Mouse (Mus musculus) mouse embryonic stem cell (cell line): ENCODE measurements around the gene Trpm1.

Experiments
- in situ Hi-C, 2 experiments: fragments of 300-500 bp; cut with MboI; formaldehyde crosslinking; loops; 1 replicate in 1 of 2; 3 replicates in 1 of 2; pipeline ENCODE4 v1.14.3; 2019 to 2020; ENCODE audit warnings: low sequenced_read_pairs in 2 of 2, low pct_unique_long_range_greater_than_20kb in 1 of 2, mixed read lengths in 1 of 2; ENCODE audit not compliant: unreplicated experiment in 1 of 2

The Trpm1 gene

DNA sequence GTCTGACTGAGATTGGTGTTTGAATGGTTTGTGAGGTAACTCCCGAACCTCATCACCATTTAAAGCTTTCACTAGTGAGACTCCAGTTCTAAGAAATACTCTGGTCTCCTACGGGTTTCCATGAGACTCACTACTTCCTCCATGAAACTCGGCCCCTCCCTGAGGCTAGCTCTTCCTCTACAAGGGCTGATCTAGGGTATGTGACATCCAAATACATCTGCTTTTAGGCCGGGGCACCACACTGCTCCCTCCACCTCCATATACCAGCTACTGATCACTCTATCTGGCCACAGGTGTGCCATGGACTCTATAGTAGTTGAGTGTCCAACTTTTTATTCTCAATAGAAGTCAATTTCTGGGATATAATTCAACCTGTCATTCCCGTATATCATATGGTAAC lies 69.6 kb downstream of the Trpm1 start:
- in situ Hi-C loops = no loop called here

DNA sequence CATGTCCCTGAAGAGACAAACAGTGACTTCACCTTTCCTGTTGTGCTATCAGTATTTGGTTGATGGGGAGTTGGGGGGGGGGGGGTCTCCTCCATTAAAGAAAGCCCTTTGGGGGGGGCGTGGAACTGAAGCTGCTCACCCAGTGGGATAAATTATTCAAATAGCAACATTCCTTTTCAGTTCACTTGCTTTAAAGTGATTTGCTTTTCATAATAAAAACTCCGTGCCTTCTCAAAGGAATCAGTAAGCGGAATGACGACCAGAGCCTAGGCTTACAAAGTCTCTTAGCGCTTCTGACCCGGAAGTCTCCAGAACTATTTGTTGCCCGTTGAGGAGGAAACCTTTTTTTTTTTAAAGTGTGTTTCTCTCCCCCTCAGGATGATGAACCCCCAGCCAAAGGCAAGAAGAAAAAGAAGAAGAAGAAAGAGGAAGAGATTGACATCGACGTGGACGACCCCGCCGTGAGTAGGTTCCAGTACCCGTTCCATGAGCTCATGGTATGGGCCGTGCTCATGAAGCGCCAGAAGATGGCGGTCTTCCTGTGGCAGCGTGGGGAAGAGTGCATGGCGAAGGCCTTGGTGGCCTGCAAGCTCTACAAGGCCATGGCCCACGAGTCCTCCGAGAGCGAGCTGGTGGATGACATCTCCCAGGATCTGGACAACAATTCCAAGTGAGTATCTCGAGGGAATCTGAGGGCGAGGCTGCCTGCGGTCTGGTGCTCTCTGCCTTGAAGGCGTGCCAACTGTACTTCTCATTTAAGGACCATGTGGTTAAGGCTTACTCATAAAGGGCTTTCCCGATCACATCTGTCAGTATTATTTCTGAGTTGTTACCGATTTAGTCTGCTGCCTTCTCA lies 72.9 kb downstream of the Trpm1 start:
- in situ Hi-C loops = no loop called here

DNA sequence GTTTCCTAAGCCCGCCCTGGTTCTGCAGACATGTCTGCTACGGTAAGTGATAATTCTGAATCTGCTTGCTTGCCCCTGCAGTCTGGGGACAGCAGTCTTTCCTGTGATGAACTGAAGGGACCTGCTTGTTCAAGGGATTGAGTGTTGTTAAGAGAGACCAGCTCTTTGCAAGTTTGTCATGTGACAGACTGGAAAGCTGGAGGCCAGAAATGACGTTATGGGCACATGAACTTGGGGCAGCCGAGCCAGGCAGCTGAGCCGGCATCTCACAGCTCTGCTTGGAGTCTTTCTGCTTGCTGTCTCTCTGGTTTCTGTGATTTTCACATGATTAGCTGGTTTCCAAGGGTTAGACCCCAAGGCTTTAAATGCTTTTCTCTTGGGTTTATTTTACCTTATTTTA lies 74.0 kb downstream of the Trpm1 start:
- in situ Hi-C loops = no loop called here

DNA sequence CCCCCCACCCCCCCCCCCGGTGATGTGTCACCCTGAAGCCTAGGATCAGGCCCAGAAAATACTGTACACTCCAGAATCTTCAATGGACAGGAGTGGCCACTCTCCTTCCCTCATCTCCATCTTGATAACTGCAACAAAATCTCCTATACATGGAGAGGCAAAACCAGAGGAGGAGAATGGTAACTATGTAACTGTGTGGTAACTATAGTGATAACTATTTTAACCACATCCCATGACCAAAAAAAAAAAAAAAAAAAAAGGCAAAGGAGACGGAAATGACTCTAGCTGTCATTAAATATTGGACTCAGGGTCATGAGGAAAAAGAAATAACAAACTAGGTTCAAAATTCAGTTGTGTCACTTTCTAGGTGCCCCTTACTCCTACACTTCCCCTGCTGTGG lies 74.7 kb downstream of the Trpm1 start:
- in situ Hi-C loops = no loop called here

DNA sequence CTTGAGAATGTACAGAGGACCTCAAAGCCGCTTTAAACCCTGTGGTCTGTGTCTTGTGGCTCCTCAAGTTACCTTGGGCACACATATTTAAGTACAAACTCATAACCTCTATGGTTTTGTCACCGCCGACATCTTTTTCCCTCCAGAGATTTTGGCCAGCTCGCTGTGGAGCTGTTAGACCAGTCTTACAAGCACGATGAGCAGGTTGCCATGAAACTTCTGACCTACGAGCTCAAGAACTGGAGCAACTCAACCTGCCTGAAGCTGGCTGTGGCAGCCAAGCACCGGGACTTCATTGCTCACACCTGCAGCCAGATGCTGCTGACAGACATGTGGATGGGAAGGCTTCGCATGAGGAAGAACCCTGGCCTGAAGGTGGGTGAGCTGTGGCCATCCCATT lies 76.3 kb downstream of the Trpm1 start:
- in situ Hi-C loops = no loop called here

DNA sequence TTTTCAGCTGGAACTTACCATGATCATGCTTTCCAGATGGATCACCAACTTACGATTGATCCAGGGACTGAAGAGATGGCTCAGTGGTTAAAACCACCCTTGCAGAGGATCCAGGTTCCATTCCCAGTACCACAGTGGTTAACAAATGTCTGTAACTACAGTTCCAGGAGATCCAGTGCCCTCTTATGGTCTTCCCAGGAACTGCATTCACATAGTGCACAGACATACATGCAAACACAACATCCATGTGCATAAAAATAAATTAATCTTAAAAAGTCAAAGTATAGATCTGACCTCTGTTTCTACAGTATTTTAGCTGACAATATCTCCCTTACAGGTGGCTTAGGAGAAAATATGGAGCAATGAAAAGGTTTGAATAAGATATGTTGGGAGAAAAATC lies 77.4 kb downstream of the Trpm1 start:
- in situ Hi-C loops = no loop called here

DNA sequence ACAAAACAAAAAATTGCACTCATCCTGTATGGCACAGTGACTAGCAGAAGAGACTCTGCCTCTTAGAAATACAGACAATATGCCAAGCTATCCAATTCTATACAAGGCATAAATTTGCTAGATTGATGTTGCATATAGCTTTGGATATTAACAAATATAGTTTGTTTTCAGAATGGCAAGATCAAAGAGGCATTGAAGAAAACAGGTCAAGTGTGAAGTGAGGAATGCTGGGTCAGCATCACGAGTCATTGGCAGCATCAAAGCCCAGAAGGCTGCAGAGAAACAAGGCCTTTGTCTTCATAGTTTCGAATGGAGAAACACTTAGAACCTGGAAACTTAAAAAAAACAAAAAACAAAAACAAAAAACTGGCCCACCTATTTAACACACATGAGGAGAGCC lies 78.4 kb downstream of the Trpm1 start:
- in situ Hi-C loops = no loop called here

DNA sequence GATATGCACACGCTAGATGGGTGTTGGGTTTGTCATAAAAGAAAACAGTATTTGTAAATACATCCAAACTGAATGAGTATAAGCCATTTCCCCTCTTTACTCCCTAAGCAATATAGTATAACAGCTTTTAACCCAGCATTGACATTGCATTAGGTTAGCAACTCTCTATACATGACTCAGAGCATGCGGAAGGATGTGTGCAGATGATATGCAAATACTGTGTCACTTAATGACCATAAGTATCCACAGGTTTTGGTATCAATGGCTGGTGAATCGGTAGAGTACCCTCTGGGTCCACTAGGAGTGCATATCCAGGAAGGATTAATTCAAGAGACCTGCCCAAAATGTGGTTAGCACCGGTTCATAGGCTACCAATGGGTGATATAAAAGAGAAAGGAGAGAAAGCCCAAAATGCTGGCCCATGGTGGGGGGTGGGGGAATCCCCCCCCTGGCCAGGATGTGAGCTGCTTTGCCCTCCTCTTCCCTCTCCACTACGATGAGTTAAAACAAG lies 80.7 kb downstream of the Trpm1 start:
- in situ Hi-C loops = no loop called here

DNA sequence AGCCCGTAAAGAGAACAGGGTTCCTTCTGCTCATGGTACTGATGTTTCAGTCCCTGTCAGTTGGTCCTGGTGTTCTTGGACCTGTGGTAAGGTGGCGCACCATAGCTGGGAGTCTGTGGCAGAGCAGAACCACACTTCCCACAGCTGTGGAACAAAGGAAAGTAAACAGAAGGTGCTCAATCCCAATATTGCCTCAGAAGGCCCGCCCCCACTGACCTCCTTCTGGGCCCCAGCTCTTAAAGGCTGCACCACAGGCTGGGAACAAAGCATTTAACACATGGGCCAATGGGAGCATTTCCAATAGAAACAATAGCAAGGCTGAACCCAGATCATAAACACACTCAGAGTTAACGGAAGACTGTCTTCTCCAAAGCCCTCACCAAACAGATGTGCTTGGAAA lies 82.9 kb downstream of the Trpm1 start:
- in situ Hi-C loops = no loop called here

DNA sequence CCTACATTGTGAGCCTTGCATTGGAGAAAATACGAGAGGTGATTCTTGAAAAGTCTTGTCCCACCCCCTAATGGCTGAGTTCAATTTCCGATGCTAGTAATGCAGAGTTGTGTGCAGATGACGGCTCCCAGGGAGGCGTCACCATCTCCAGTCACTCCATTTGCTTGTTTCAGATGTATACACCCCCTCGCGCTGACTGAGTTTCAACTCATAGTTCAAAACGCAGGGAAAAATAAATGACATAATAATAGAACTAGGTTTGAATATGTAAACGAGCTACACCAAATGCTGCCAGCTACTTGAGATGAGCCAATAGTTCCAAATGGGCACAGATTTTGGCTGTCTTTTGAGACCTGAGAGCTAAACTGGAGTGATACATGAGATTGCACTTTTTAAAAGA lies 84.1 kb downstream of the Trpm1 start:
- in situ Hi-C loops = no loop called here

DNA sequence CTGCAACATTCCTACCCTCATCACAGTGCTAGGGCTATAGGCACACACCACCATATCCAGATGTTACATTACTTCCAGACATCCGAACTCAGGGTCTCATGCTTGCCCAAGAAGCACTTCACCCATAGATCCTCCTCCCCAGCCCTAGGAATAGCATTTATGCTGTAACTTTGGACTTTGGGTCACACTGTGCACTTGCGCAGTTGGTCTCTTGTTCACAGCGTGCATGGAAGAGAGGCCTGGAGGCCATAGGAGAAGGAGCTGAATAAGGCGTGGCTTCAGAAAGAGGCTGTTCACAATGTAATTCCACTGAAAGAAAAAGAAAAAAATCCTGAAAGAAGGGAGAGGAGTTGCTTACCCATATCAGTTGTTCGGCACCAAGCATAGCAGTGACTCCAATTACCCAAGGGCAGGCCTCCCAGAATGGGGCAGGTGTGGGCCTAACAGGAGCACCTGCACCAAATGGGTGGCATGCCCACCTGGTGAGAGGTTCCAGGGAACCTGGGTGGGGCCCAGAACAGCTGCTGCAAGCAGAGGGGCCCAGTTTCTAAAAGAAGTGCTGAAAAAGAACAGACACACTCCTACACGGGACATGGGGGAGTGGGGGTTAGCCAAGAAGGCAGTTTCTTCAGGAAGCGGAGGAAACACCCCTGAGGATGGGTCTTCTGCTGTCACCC lies 84.9 kb downstream of the Trpm1 start:
- in situ Hi-C loops = no loop called here

DNA sequence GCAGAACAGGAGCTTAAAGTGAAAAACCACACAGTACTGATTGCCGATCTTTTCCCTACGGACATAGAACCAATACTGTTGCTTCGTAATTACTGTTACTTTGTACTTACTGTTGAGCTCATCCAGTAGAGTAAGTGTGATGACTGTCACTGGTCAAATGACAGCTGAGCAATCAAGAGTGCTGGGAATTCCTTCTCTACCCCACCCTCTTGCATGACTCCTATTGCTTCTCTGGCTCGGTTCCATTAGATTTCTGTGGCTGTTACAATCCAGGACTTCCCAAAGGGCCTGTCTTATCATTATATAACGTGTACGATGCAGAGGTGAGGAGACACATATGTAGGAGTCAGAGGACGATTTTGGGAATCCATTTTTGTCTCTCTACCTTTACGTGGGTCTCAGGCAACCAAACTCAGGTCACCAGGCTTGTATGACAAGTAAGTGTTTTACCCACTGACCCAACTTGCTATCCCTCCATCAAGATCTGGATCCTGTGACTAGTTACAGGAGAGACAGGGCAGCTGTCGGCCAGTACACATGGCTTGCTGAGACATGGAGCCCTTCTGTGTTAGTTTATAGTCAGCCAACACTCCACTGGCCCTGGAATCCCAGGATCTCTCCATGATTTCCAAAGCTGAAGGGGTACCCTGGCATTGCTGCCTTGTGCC lies 85.6 kb downstream of the Trpm1 start:
- in situ Hi-C loops = no loop called here

DNA sequence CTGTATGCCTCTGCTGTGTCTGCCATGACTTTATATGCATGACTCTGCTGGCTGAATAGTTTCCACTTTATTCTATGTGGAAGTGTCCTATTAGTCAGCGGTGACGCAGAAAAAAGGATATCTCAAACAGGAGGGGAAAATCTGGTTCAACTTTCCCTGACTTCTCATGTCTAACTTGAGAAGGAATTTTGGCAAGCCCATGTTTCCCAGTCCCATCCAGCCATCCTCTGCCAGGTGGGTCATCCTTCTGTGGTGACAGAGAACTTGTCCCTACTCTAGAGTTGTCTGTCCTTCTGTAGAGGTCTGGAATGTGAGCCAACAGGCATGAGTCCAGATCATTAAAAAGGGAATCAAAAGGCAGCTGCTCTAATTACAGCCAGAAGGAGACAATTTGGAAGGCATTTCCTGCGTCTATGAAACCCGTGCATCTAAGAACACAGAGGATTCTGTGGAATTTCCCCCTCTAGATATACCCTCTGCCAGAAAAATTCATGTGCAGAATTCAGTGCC lies 86.2 kb downstream of the Trpm1 start:
- in situ Hi-C loops = no loop called here

DNA sequence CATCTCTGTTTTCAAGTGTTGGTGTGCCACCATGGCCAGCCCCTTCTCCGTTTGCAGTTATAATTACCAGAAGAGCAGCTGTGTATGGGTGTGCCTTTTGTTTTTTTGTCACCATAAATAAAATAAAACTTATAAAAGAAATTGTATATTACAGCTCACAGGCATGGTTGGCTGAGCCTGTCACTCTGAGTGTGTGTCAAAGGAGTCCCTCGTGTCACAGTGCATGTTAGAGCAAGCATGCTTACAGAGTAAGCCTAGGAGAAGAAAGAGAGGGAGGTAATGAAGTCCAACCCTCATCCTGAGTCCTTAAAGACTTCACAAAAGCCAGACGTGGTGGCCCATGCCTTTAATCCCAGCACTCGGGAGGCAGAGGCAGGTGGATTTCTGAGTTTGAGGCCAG lies 88.8 kb downstream of the Trpm1 start:
- in situ Hi-C loops = no loop called here

DNA sequence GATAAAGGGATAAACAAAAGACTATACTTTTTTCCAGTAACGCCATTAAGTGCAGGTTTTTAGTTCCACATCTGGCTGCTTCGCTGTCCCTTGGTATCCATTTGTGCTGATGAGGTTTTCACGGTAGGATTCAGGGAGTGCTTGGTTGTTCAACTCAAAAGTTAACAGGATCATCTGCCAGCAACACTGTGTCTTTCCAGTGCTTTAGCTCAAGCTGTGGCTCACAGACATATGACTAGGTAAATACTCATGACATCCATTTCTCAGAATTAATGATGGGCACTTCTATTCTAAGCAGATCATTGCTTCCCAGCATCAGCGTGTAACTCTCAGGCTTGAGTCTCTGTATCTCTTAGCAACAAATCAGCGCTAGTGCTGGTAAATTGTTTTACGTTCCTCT lies 90.7 kb downstream of the Trpm1 start:
- in situ Hi-C loops = no loop called here

DNA sequence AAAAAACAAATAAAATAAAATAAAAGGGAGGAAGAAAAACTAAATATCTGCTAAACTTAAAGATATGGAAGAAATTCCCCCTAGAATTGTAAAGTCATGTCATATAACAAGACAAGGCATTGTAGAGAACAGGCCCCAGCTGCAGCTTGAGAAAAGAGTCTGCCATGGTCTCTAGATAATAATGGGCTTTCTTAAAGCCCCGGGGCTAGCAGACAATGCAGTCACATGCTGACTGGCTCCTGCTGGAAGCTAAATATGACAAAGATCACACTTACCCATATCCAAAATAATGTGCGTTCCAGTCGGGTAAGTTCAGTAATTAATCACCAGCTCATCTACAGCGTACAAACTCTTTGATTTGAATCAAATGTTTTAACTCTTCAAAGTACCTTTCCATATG lies 93.1 kb downstream of the Trpm1 start:
- in situ Hi-C loops = no loop called here

DNA sequence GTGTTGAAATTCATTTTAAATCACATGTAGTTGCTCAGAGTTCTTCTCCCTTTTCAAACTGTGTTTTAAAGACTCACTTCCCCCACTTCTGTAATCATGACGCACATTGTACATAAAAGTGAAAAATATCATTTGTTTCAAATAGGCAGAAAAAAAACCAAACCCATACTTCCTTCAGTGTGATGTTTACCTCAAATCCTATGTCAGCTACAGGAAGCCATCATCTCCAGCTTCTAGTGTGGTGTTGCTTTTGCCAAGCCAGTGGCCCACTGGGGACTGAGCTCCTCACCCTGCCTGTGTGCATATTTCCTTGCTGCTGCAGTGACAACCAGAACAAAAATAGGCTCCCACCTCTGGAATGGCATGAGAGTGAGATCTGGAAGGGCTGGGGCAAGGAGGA lies 94.7 kb downstream of the Trpm1 start:
- in situ Hi-C loops = no loop called here

DNA sequence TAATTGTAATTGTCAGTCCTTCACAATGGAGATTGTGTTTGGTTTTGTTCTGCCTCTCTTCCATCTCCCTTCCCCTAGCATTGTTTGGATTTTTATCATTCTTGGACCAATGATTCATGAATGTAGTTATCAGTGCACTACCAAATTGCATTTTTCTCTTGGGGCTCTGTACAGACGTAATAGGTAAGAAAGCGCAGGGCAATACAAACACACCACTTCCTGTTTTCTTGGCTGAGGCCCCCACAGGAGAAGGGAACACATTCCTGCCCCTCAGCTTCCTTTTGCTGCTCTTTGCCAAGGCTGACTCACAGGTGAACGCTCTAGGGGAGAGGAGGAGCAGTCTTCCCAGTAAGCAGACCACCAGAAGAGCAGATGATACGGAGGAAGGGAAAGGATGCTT lies 96.1 kb downstream of the Trpm1 start:
- in situ Hi-C loops = no loop called here

DNA sequence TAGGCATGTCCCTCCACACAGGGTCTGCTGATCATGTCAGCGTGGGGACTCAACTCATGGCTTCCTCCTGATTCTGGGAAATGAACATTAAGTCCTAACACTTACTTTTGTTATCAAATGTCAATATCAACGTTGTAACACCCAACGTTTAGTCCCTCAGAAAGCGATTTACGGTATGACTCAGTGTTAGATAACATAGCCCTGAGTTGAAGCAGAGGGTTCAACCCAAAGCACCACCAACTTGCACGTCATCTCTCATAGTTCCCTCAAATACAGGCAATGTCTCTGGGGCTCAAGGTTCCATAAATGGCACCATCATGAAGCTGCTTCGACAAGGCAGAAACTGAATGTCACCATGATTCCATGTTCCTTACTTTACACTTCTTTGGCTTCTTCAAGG lies 96.8 kb downstream of the Trpm1 start:
- in situ Hi-C loops = no loop called here
